Mouse (Mus musculus) MEL-GATA-1-ER (cell line): ENCODE measurements around the gene Trf.
A peak's percentile ranks its signal among the peaks of the same experiment; 100 is the strongest.

Source experiments
- DNase-seq: peaks from one replicate; pipeline ENCODE4 v3.0.0-alpha.2; 2012; ENCODE audit warnings: low read depth; ENCODE audit errors: extremely low read depth

The Trf gene

DNA sequence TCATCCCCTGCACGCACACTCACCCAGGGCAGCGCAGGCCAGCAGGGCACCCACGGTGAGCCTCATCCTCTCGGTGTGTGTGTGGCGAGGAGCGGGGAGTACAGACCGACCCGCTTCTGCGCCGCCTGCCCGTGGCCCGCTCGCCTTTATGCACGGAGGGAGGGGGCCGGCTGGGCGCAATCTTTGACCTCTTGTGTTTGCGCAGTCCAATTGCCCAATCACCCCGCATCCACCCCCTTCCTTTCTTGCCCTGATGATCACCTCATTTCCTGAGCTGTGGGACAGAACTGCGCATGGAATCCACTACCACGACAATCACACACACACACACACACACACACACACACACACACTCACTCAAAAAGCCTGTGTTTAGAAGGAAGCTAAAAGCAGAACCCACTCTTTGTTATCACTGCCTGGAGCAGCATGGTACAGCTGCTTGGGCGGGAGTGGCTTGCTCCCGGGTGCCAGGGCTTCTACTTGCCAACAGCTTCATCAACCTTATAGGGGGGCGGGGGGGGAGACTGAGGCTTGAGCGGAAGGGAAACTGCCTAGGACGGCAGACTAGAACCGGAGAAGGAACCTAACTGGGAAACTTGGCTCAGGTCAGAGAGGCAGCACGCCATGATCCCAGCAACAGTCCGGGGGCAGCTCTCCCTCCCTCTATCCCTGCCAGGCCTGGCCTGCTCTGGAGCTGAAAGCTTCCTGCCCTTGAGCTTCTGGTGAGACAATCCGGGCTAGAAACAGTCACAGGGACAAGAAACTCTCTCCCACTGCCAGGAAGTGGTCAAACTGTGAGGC, at the start of gene Trf, which contains the start of gene Gm20425:
Gene Trf, minus strand, starts transcription at position 294 of the 801 bp plus-strand sequence.
Gene Gm20425, minus strand, starts transcription at position 157 of the 801 bp plus-strand sequence.
- peak; percentile 58 for DNase-seq

DNA sequence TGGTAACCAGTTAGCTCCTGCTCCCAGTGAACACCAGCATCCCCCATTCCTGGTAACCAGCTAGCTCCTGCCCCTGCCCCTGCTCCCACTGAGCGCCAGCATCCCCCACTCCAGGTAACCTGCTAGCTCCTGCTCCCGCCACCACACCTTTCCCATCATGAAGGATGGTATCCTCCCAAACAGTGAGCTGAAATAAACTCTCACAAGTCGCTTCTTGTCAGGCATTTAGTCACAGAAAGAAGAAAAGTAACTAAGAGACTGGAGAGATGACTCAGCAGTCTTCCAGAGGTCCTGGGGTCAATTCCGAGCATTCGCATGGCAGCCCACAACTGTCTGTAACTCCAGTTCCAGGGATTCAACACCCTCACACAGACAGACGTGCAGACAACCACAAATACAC, 46.6 kb upstream of the Trf start:
- DNase-seq, result no peak

DNA sequence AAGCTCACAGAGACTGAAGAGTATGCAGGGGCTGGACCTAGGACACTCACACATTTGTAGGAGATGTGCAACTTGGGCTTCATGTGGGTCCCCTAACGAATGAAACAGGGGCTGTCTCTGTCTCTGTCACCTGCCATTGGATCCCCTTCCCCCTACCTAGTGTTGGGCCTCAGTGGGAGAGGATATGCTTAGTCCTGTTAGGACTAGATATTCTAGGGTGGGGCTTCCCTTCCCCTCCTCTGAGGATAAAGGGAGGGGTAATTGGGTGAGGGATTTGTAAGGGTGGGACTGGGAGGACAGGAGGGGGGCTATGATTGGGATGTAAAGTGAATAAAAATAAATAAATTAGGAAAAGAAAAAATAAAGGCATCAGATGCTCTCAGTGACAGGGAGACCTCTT, 45.4 kb upstream of the Trf start:
- DNase-seq, result no peak

DNA sequence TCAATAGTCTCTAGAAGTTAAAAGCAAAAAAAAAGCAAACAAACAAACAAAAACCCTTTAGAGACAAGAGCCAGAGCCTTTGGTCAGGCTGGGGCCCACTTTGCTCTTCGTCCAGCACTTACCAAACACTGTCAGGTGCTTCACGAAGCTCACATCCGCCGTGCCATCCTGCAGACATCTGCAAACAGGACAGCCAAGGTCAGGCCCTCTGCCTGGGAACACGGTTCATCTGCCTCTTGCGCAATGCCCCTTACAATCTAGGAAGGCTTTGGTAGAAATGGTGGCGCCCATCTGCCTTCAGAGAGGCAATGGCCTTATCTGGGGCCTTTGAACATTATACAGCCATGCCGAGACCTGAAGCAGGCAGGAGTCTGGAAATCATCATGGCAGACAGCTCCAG, 44.6 kb upstream of the Trf start:
- no peak for DNase-seq

DNA sequence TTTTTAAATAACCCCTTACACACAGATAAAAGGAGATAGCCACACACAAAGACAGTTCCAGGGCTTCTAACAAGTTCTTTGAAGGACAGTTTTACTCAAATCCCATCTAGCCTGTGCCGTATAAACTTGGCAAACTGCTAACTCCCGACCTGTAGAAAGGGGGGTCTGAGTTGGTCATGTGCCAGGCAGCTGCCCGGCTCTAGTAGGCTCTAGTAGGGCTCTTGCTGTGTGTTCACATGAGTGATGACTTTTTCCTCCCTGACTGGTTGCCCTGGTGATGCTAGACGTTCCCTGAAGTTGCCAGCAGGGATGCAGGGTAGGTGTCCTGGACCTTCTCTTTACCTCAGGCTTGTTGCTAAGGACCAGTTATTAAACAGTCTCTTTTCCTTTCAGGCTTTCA, 40.9 kb upstream of the Trf start:
- DNase-seq, result no peak

DNA sequence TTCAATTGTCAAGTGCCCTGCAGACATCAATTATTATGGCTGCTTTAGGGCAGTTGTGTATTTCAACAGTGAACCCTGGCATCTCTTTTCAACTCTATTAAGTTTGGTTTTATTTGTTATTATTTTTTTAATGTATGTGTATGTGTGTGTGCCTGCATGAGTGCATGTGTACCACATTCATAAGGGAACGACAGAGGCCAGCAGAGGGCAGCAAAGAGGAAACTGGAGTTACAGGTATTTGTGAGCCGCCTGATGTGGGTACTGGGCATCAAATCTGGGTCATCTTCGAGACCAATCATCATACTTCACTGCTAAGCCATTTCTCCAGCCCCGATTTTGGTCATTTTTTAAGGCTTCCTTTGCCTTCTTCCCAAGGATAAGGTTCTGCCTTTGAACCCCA, 35.5 kb upstream of the Trf start:
- DNase-seq, result no peak

DNA sequence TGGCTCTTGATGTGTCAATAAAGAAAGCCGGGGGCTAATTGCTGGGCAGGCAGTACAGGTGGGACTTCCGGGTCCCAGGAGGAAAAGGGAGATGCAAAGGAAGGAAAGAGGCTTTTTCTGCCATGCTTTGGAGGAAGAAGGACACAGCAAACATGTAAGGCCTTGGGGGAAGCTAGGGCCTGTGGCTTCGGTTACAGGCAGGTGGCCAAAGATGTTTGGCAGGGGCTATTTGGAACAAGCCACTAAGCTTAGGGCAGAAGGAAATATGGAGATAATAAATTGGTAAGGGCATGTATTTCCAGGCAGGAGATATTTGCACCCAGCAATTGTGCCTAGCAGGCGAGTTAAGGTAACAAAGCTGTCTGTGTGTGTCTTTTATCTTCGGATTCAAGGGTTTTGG, 22.7 kb upstream of the Trf start:
- DNase-seq, result no peak

DNA sequence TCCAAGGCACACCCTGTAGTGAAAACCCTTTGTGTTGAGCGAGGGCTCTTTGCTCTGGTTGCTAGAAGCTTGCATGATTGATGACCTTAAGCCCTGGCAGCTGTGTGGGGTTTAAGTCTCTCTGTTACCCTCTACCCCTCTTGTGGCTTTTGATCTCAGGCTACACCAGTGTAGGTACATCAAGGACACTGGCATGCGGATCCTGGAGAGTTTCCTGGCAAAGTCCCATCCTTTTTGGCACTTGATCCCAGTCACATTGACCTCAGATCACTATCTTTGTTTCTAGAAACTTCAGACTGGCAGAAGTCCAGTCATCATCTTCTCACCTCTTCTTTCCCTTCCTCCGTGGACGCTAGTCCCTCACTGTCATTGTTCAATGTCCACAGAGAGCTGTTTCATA, 18.4 kb upstream of the Trf start:
- DNase-seq, result no peak

DNA sequence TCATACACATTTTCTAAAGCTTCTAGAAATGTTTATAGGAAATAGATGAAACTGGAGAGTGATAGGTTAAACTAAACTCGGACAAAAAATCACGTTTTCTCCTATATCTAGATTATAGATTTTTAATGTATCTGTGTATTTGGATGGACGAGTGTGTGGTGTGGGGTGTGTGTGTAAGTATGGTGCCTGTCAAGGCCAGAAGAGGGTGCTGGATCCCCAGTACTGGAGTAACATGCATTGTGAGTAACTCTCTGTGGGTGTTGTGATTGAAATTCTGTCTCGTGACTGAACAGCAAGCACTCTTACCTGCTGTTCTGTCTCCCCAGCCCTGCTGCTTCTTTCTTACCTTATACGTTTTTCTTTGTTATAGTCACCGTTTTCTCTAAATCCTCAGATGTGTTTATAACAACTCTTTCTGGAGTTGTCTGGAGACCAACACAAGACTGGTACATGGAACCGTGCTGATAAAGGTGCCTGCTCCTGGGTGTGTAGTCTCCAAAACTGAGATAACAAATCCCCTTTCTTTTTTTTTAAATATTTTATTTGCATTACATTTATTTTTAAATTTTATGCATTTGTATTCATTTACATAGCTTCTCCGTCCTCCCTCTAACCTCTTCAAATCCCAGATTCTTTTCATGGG, 16.4 kb upstream of the Trf start:
- DNase-seq, result no peak

DNA sequence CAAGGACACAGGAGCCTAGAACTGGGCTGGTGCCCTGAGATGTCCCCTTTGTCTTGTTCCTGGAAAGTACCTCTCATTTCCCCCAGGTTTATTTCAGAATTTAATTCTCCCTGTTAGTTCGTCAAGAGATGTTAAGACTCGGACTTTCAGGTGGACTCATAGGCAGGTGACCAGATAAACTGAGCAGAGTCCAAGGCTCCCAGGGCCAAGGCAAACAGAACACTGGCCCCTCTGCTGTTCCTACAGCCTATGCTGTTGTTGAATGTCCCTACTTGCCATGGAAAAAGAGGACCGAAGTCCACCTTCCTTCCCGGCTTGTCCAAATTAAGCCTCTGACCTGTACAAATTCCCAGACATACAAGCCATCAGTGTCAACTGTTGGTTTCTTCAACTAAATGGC, 13.4 kb upstream of the Trf start:
- no peak for DNase-seq

DNA sequence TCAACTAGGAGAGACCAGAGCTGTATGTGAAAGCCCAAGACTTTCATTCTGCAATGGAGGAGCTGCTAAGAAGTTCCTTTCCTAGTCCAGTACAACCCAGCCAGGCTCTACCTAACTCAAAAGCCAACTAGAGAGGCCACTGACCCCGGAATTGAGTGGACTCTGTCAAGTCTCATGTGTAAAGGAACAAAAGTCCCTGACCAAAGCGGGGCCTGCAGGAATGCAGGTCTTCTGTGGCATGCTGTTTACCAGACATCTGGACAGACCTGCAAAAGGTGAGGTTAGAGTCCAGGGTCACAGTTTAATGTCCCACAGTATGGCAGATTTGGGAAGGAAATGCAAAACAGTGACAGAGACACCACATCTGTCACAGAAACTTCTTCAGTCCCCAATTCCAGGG, 11.0 kb upstream of the Trf start:
- DNase-seq, result no peak

DNA sequence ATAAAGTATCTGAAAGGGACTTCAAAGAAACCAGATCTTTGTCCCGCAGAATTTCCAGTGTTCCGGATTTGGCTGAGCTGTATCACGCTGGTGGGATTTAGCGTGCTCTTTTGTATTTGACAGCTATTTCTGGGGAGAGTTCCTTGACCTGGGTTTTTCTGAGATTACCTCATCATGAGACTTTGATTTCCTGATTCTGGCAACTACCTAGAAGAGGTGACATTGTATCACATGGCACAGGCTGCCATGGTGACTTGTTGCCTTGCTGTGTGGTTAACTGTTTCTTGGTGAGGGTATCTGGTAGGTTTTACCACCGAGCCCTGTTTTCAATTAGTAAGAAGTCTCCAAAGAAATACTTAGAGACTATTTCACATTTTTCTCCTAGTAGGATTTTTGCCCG, 9.2 kb upstream of the Trf start:
- DNase-seq, result no peak

DNA sequence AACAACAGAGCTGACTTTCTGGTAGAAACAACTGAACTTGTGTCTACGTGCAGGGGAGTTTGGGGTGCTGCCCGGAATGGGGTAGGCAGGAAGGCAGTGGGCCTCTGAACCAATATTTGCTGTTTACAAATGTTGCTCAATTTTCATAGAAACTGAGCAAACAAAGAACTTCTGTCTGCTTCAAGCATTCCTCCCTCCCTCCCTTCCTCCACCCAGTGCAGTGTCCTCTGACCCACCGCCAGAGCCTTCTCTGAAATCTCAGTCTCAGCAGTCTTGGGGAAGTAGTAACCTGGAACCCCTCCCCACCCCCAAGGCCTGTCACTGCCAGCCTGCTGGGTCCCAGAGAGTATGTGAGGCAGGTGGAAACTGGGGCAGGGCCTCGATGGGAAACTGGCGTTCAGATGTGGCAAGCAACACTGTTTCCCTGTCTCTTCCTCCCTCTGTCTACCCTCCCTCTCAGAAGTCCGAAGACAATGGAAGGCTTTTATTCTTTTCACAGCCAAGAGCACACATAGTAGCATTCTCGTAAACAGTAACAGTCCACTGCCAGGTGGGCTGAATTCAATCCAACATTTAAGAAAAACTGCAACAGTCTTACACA, 4.4 kb upstream of the Trf start:
- no peak for DNase-seq

DNA sequence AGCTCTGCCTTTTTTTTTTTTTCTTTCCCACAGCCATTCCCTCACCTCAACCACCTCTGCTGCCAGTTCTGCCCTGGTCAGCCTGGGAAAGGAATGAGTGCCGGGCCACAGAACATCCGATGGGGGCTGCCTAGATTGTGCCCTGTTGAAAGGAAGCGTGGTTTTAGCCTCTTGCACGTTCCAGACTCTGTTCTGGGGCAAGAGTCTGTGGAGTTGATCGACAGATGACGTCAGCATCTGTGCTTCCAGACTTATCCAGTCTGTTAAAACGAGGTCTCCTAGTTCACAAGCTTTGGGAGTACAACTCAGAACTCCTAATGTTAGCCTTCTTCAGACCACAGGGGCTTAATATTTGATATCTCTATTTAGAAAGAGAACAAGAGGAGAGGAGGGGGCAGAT, 3.8 kb upstream of the Trf start:
- DNase-seq, result no peak

DNA sequence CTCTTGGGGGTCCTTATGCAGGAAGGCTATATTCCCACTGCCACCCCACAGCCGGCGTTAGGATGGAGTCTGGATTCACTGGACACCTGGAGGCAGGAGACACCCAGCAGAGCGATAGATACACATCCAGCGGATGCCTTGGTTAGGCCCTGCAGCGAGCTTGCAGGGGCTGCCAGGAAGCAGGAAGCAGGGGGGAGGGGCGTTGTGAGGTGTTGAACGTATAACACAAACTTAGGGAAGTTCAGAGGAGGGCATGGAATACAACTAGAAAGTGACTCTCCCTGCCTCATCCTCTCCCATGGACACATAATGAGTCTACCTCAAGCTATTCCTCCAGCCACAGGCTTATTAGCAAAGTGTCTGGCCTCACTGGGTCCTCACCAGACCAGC, 2.8 kb upstream of the Trf start:
- no peak for DNase-seq

DNA sequence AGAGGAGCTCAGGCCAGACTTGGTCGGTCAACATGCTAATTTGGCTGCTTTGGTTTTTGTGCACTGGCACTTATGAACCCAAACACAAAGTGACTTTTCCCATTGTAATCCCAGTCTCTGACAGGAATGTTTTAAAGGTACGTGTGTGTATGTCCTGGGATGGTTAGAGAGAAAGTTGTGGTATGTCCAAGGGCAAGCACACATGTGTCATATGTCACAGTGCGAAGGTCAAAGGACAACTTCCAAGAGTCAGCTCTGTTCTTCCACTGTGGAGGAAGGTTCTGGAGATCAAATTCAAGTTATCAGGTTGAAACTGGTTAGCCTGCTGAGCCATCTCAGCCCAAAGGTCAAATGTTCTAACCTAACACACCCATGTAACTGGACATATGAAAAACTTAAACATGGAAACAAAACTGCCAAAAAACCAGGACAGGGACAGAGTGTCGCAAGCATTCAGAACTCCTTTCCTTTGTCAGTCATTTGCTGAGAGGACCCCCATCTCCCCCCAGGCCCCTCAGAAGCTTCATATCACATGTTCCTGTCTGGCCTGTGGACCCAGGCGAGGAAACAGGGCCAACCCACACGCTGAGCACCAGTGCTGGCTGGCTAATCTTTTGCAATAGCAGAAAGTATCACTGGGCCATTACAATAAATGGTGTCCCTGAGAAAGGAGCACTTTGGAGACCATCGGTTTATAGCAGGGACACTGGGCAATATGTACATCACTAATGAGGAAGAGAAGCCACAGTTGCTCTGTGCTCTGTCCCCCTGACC, 2.2 kb upstream of the Trf start:
- DNase-seq, result no peak

DNA sequence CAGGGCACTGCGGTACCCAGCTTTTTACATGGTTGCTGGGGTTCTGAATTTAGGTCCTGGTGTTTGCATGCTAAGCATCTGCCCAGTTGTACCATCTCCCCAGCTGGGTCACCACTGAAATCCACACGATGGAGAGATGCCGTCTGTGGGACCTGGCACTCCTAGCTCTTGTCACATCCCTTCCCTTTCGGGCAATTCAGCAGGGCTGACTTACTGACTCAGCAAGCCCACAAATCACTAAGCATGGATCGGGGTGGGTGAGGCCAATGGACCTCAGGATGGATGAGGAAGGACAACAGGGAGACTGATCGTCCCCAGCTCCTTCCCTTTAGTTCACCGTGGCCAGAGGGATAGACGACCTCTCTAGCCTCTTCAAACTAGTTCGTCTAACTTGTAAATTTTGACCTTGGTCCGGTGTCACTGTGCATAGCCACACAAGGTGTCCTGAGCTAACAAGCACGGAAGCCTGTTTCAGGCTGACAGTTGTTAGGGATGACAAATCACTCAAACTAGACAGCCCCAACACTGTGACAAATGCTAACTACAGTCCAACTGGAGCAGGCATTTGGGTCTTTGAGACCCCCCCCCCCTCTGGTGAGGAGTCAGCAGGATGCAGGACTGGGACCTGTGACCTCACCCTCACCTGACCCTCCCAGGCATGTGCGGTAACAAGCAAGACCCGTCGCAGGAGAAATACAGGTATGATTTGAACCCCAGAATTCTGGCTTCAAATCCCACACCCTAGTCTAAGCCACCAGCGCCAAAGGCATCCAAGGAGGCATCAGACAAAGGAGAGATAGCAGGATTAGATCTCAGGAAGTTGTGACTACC, 992 bp downstream of the Trf start:
- no peak for DNase-seq

DNA sequence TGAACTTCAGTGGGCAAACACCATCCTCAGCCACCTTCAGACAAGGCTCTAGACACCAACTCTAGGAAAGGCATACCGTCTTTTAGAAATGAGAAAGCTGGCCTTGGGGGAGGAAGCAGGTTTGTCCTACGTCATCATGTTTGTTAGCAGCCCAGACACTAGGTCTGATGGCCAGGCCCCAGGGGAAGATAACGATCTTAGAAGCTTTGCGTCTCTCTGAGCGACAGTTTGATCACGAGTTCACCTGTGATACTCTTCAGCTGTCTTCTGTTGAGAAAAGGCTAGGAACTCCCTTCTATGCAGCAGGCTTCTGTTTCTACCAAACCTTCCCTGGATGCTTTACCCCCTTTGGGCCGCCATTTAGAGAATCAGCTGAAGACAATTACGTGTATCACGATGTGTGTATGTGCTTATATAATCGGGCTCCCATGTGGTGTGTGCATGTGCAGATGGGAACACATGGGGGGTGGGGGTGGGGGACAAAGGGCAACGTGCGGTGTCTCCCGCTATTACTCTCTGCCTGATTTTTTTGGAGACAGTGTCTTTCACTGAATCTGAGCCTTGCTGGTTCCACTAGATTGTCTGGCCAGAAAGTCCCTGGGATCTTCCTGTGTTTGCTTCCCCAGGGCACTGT, 1.8 kb downstream of the Trf start:
- no peak for DNase-seq

DNA sequence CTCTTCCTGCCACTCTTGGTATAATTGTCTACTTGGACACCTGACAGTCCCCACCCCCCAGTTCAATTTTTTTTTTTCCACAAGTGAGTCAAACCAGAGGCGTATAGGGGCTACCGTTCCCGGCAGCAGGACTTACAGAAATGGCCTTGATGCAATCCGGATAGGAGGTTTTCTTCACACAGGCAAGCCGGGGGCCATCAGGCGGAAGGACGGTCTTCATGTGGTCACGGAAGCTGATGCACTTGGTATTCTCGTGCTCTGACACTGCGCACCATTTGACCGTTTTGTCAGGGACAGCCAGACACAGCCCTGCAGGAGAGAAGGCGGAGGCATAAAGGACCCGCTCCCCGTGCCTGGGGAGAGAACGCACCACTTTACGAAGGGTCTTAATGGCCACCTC, 2.5 kb downstream of the Trf start:
- no peak for DNase-seq

DNA sequence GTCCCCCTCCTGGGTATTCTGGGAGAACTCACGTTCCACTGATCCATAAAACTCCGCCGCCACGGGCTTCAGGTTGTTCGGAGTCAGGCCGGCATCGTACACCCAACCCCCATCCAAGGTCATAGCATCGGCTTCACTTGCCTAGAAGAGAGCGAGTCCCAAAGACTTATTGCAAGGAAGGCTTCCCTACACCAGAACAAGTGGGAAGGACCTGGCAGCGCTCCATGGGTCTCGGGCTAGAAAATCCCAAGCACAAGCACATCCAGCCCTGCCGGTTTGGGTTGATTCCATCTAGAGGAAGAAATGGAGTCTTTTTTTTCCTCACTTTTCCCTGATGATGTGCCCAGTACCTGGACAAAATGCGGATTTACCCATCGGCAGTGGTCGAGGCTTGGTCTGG, 3.4 kb downstream of the Trf start:
- no peak for DNase-seq

DNA sequence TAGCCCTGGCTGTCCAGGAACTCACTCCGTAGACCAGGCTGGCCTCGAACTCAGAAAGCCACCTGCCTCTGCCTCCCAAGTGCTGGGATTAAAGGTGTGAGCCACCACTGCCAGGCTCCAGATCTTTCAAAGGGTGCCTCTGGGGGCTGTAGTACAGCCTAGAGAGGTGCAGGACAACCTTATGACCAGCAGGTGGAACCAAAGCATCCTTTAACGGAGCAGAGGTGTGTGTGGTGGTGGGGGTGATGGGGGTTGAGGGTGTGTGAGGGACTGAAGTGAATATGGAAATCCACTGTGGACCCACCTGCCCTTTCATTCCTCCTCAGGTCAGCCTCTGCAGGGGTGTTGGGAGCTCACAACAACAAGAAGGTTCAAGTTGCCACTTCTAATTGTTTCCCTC, 4.8 kb downstream of the Trf start:
- no peak for DNase-seq
